Mouse (Mus musculus): ENCODE results near the gene Fam189a1. TPM values are rescaled to one million over a fixed set of nuclear protein-coding genes. Genes with fewer than 3 reads are reported as not detected.
A peak's percentile ranks its signal among the peaks of the same experiment; 100 is the strongest.

Fam189a1 gene
- 1.2 and 2.3 TPM in 2 replicates for polyA plus RNA-seq (2016; fragmentation: Nextera tagmentation; extraction: Ambion mirVana)

- WGBS = 6% methylated on average over 44 of the region's 50 CpGs
- ATAC-seq (ENCODE audit: insufficient number of reproducible peaks, low FRiP score) = peak; percentile 67
- Histone ChIP-seq H3K4me1 (replicated peaks) (0 out of 2 replicates have a peak, but pooled peaks cover 12% of the 10 kb centered on the region), H3K4me3 (peak within 1 kb of the TSS; percentile 82), H3K27me3 (replicated peaks) (peaks cover 56% of the 10 kb centered on the region), H3K9ac (peak within 1 kb of the TSS; percentile 78), H3K4me2 (peak within 1 kb of the TSS; percentile 98), H3K36me3 (no peaks in the 10 kb centered on the region), H3K9me3 (replicated peaks) (peaks cover 3% of the 10 kb centered on the region; the same call in 1 of the 2 replicates), H3K27ac (ENCODE audit: poor library complexity, severe bottlenecking) (no peak within 1 kb of the TSS; the same call in 1 of the 2 replicates)
Measured at GRCm38 (mm10) chr7:65156514-65156911, at the start of gene Fam189a1. TSS of gene Fam189a1 (minus strand) at chr7:65156570.

GRCm38 (mm10) chr7:65206021-65206420 lies 49.7 kb upstream of the Fam189a1 start:
- WGBS = 79% methylated on average over 6 of the region's 6 CpGs
- Histone ChIP-seq H3K27ac (ENCODE audit: poor library complexity, severe bottlenecking) (no peak overlapping the region), H3K4me1 (replicated peaks) (0 out of 2 replicates have a peak, but pooled peaks cover 5% of the 10 kb centered on the region)

GRCm38 (mm10) chr7:65202719-65203118 lies 46.3 kb upstream of the Fam189a1 start:
- Histone ChIP-seq H3K9me3 (replicated peaks) (no peaks in the 10 kb centered on the region; the same call in 1 of the 2 replicates), H3K4me2 (no peak overlapping the region), H3K36me3 (no peaks in the 10 kb centered on the region), H3K9ac (no peak overlapping the region), H3K4me3 (no peak overlapping the region), H3K27ac (ENCODE audit: poor library complexity, severe bottlenecking) (no peak overlapping the region), H3K4me1 (replicated peaks) (0 out of 2 replicates have a peak, but pooled peaks cover 5% of the 10 kb centered on the region), H3K27me3 (replicated peaks) (no peaks in the 10 kb centered on the region)
- no peak for ATAC-seq (ENCODE audit: insufficient number of reproducible peaks, low FRiP score)
- WGBS = 76% methylated on average over 10 of the region's 10 CpGs

More at GRCm38 (mm10) chr7:65206021-65206420, 49.7 kb upstream of the Fam189a1 start:
- Histone ChIP-seq H3K36me3 (no peaks in the 10 kb centered on the region), H3K4me2 (no peak overlapping the region), H3K27me3 (replicated peaks) (no peaks in the 10 kb centered on the region), H3K4me3 (no peak overlapping the region), H3K9ac (no peak overlapping the region), H3K9me3 (replicated peaks) (no peaks in the 10 kb centered on the region)
- no peak for ATAC-seq (ENCODE audit: insufficient number of reproducible peaks, low FRiP score)

- no peak overlapping the region for H3K9ac ChIP-seq
- H3K36me3 ChIP-seq = no peaks in the 10 kb centered on the region
- no peaks in the 10 kb centered on the region for H3K4me1 ChIP-seq (replicated peaks)
- no peaks in the 10 kb centered on the region for H3K9me3 ChIP-seq (replicated peaks)
- ATAC-seq (ENCODE audit: insufficient number of reproducible peaks, low FRiP score) = no peak
- 52% methylated on average over 5 of the region's 5 CpGs for WGBS
- H3K4me3 ChIP-seq = no peak overlapping the region
- no peaks in the 10 kb centered on the region for H3K27me3 ChIP-seq (replicated peaks)
- H3K4me2 ChIP-seq = no peak overlapping the region
- no peak overlapping the region for H3K27ac ChIP-seq (ENCODE audit: poor library complexity, severe bottlenecking)
Measured at GRCm38 (mm10) chr7:65180694-65181093, 24.3 kb upstream of the Fam189a1 start.

GRCm38 (mm10) chr7:65170762-65171161 lies 14.4 kb upstream of the Fam189a1 start:
- H3K27me3 ChIP-seq (replicated peaks) = no peaks in the 10 kb centered on the region
- H3K9ac ChIP-seq = no peak overlapping the region
- no peak overlapping the region for H3K4me2 ChIP-seq
- ATAC-seq (ENCODE audit: insufficient number of reproducible peaks, low FRiP score) = no peak
- no peaks in the 10 kb centered on the region for H3K4me1 ChIP-seq (replicated peaks)
- WGBS = 60% methylated on average over 4 of the region's 4 CpGs
- no peak overlapping the region for H3K27ac ChIP-seq (ENCODE audit: poor library complexity, severe bottlenecking)
- no peaks in the 10 kb centered on the region for H3K9me3 ChIP-seq (replicated peaks)
- H3K36me3 ChIP-seq = no peaks in the 10 kb centered on the region
- no peak overlapping the region for H3K4me3 ChIP-seq

- H3K4me3 ChIP-seq = peak overlapping the region; percentile 82
- peaks cover 3% of the 10 kb centered on the region; the same call in 1 of the 2 replicates for H3K9me3 ChIP-seq (replicated peaks)
- H3K4me1 ChIP-seq (replicated peaks) = 0 out of 2 replicates have a peak, but pooled peaks cover 12% of the 10 kb centered on the region
- H3K27me3 ChIP-seq (replicated peaks) = peaks cover 56% of the 10 kb centered on the region
- WGBS = 18% methylated on average over 16 of the region's 16 CpGs
- H3K4me2 ChIP-seq = peak overlapping the region; percentile 98
- no peak overlapping the region for H3K27ac ChIP-seq (ENCODE audit: poor library complexity, severe bottlenecking)
- no peaks in the 10 kb centered on the region for H3K36me3 ChIP-seq
- ATAC-seq (ENCODE audit: insufficient number of reproducible peaks, low FRiP score) = no peak
- 0 out of 2 replicates have a peak overlapping the region, but pooled peaks have one; percentile 78 for H3K9ac ChIP-seq
Measured at GRCm38 (mm10) chr7:65157031-65158025, 958 bp upstream of the Fam189a1 start.

- peak; percentile 63 for ATAC-seq (ENCODE audit: insufficient number of reproducible peaks, low FRiP score)
- Histone ChIP-seq H3K27ac (ENCODE audit: poor library complexity, severe bottlenecking) (no peak overlapping the region; the same call in 1 of the 2 replicates), H3K27me3 (replicated peaks) (peaks cover 56% of the 10 kb centered on the region), H3K9ac (peak overlapping the region; percentile 78), H3K4me3 (peak overlapping the region; percentile 82), H3K36me3 (no peaks in the 10 kb centered on the region), H3K4me1 (replicated peaks) (0 out of 2 replicates have a peak, but pooled peaks cover 12% of the 10 kb centered on the region), H3K9me3 (replicated peaks) (peaks cover 3% of the 10 kb centered on the region; the same call in 1 of the 2 replicates), H3K4me2 (peak overlapping the region; percentile 98)
- WGBS = 2% methylated on average over 119 of the region's 122 CpGs
Measured at GRCm38 (mm10) chr7:65155628-65156513, 499 bp downstream of the Fam189a1 start.

- WGBS = 20% methylated on average over 7 of the region's 7 CpGs
- Histone ChIP-seq H3K4me3 (no peak overlapping the region), H3K27me3 (replicated peaks) (peaks cover 56% of the 10 kb centered on the region), H3K4me2 (peak overlapping the region; percentile 22; the same call in 1 of the 2 replicates), H3K27ac (ENCODE audit: poor library complexity, severe bottlenecking) (no peak overlapping the region), H3K9me3 (replicated peaks) (peaks cover 3% of the 10 kb centered on the region; the same call in 1 of the 2 replicates), H3K9ac (no peak overlapping the region), H3K36me3 (no peaks in the 10 kb centered on the region), H3K4me1 (replicated peaks) (0 out of 2 replicates have a peak, but pooled peaks cover 12% of the 10 kb centered on the region)
- no peak for ATAC-seq (ENCODE audit: insufficient number of reproducible peaks, low FRiP score)
Measured at GRCm38 (mm10) chr7:65154576-65154975, 1.8 kb downstream of the Fam189a1 start.

- Histone ChIP-seq H3K36me3 (no peaks in the 10 kb centered on the region), H3K9ac (no peak overlapping the region), H3K4me2 (no peak overlapping the region), H3K27ac (ENCODE audit: poor library complexity, severe bottlenecking) (no peak overlapping the region), H3K27me3 (replicated peaks) (peaks cover 52% of the 10 kb centered on the region), H3K4me3 (no peak overlapping the region), H3K4me1 (replicated peaks) (0 out of 2 replicates have a peak, but pooled peaks cover 12% of the 10 kb centered on the region), H3K9me3 (replicated peaks) (no peaks in the 10 kb centered on the region)
- no peak for ATAC-seq (ENCODE audit: insufficient number of reproducible peaks, low FRiP score)
- 74% methylated on average over 7 of the region's 7 CpGs for WGBS
Measured at GRCm38 (mm10) chr7:65153846-65154245, 2.5 kb downstream of the Fam189a1 start.

GRCm38 (mm10) chr7:65151526-65151925 lies 4.8 kb downstream of the Fam189a1 start:
- Histone ChIP-seq H3K4me2 (no peak overlapping the region), H3K27ac (ENCODE audit: poor library complexity, severe bottlenecking) (no peak overlapping the region), H3K4me1 (replicated peaks) (0 out of 2 replicates have a peak, but pooled peaks cover 3% of the 10 kb centered on the region), H3K4me3 (no peak overlapping the region), H3K9me3 (replicated peaks) (no peaks in the 10 kb centered on the region), H3K36me3 (no peaks in the 10 kb centered on the region), H3K27me3 (replicated peaks) (peaks cover 31% of the 10 kb centered on the region), H3K9ac (no peak overlapping the region)
- no peak for ATAC-seq (ENCODE audit: insufficient number of reproducible peaks, low FRiP score)
- WGBS = 82% methylated on average over 7 of the region's 7 CpGs
